Mouse (Mus musculus) kidney, adult 9 months (tissue): ENCODE results near the gene Cdc25b.
A peak's percentile ranks its signal among the peaks of the same experiment; 100 is the strongest.

Source experiments
- DNase-seq: peaks from one replicate; pipeline ENCODE4 v3.0.0; 2022

The Cdc25b gene

DNA sequence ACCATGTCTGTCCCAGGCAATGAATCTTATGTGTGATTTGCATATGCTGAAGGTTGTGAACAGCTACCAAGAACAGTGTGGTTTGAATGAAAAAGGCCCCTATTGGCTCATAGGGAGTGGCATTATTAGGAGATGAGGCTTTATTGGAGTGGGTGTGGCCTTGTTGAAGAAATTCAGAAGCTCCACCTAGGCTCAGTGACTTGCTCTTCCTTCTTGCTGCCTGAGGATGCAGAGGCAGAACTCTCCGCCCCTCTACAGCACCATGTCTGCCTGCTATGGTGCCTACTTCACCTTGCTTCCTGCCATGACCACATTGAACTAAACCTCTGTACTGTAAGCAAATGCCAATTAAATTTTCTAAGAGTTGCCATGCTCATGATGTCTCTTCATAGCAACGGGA, 45.8 kb downstream of the Cdc25b start:
- no peak for DNase-seq

DNA sequence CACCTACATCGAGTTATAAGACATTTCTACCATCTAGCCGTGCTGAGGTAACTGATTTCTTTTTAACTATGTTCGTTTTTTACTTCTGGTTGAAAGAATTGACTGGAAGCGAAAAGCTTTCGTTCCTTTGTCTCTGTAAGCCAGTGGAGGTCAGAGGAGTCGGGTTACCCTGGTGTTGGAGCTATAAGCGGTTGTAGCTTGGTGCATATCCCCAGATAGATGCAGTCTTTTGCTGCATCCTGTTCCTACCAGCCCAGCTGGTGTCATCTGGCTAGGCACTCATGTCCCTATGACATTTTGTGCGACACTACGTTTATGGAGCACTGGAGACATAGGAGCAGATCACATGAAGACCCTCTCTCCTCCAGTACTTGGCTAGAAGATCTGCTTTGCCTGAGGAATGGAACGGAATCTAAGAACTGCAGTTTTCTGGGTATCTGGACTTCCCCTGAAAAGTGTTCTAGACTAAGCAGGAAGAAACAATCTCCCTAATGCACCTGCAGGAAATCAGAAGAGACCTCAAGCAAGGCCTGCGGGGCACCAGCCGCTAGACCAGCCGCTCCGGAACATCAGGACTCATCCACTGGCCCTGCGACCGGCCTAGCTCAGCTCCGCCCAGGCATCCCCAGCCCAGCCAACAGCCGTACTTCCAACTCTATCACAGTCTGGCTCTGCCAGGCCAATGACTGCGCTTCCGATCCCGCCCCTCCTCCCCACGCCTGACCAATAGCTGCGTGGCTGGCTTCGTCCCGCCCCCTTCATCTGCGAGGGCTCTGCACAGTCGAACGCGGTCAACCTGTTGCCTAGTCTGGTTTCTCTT, 46.8 kb downstream of the Cdc25b start, which contains the start of gene Mavs:
TSS of gene Mavs (plus strand) at position 757 of the 820 bp plus-strand sequence.
- DNase-seq: peak; percentile 98

DNA sequence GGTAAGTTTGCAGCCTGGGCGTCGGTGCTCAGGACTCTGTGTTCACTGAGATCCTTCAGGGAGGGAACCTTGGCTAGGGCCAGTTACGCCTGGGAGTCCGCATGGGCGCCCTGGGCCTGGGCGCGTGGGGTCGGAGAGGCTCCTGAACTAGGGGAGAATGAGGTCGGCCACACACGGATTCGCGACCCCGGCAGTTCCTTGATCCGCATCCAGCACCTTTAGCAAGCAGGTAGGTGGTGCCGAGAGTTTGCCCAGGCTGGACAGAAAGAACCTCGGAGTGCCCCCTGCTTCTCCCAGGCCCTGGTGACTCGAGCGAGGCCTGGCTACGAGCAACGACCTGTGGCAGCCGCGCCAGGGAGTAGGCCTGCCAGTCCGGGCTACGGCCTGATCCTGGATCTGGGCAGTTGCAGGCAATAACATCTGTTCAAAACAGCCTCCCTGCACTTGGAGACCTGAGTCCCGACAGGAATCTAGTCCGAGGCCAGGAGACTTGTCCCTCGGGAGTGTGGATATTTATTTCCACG, 47.4 kb downstream of the Cdc25b start:
- no peak for DNase-seq

- peak; percentile 73 for DNase-seq
These were observed 48.4 kb downstream of the Cdc25b start for GRCm38 (mm10) chr2:131234970-131235635.

- no peak for DNase-seq
These were observed 55.4 kb downstream of the Cdc25b start for GRCm38 (mm10) chr2:131242180-131242579.

GRCm38 (mm10) chr2:131242929-131243328, 56.2 kb downstream of the Cdc25b start:
- DNase-seq: no peak
